In genomic region chr2:135492777-135493176, GRCm38 (mm10) we compare ENCODE assay signal across 21 mouse cellular contexts.
A peak's percentile ranks its signal among the peaks of the same experiment; 100 is the strongest.
DNase-seq lines count a peak whose midpoint lies in the region; ATAC-seq and TF ChIP-seq lines count a peak whose summit lies in the region.
"Had no signal": no experiment of that assay in that cellular context is flagged by ENCODE, and none has a peak within 500 bp of the region (broad histone marks: within the 10 kb centered on the region; RNA-seq: fewer than 3 reads in every experiment).

No protein-coding gene starts in this region.

- no peaks in the 10 kb centered on the region for H3K79me2 ChIP-seq in myocyte (ENCODE audit: control insufficient read depth, insufficient read depth)

- no peak overlapping the region for H3K27ac ChIP-seq in heart, embryonic 11.5 days (ENCODE audit: low read depth, low read length)
- H3K27ac ChIP-seq in heart, embryonic 15.5 days = 0 out of 2 replicates have a peak overlapping the region, but pooled peaks have one; percentile 22
- H3K27ac ChIP-seq in limb, embryonic 10.5 days = no peak overlapping the region
- H3K27ac ChIP-seq in liver, postnatal 0 days (ENCODE audit: low read depth) = no peak overlapping the region
- H3K27ac ChIP-seq: forebrain, embryonic 12.5 days; kidney, postnatal 0 days; layer of hippocampus, adult 2 months had no signal

- no peak for ATAC-seq in heart, embryonic 11.5 days (replicated peaks; ENCODE audit: insufficient number of reproducible peaks, low FRiP score, low TSS enrichment)
- no peak for ATAC-seq in heart, embryonic 15.5 days (replicated peaks; ENCODE audit: insufficient number of reproducible peaks, insufficient read depth, low FRiP score, low read depth)
- ATAC-seq in liver, postnatal 0 days = no peak
- ATAC-seq: midbrain, embryonic 16.5 days had no signal

- no peak for TF ChIP-seq EP300 in liver, postnatal 0 days (IDR thresholded peaks at IDR 0.05; ENCODE audit: low read depth)

- H3K4me3 ChIP-seq in heart, embryonic 11.5 days (ENCODE audit: low read depth, low read length) = no peak overlapping the region
- H3K4me3 ChIP-seq in heart, embryonic 15.5 days = no peak overlapping the region
- no peak overlapping the region for H3K4me3 ChIP-seq in myocyte
- H3K4me3 ChIP-seq in limb, embryonic 10.5 days = no peak overlapping the region
- no peak overlapping the region for H3K4me3 ChIP-seq in liver, postnatal 0 days (ENCODE audit: low read depth, low read length)
- H3K4me3 ChIP-seq: forebrain, embryonic 12.5 days; layer of hippocampus, adult 2 months; megakaryocyte, embryonic 14.5 days had no signal

- no peaks in the 10 kb centered on the region for H3K4me1 ChIP-seq in heart, embryonic 11.5 days (ENCODE audit: control insufficient read depth, insufficient read depth, low read length)
- H3K4me1 ChIP-seq in heart, embryonic 15.5 days (replicated peaks) = peaks cover 7% of the 10 kb centered on the region
- H3K4me1 ChIP-seq in limb, embryonic 10.5 days = no peaks in the 10 kb centered on the region
- H3K4me1 ChIP-seq in liver, postnatal 0 days (ENCODE audit: insufficient read depth) = no peaks in the 10 kb centered on the region
- H3K4me1 ChIP-seq: megakaryocyte, embryonic 14.5 days had no signal

- peak; percentile 57 to 71 for DNase-seq in heart, adult 18-20 months
- peak; percentile 12 for DNase-seq in adrenal gland, postnatal 25 days
- no peak for DNase-seq in limb, embryonic 10.5 days (ENCODE audit: low spot score)
- DNase-seq in liver, postnatal 0 days = no peak
- no peak for DNase-seq in cerebellum, adult 9-10 months
- DNase-seq: B cell, adult 2 months; cerebellum, adult 18-20 months; kidney, adult 18-20 months; left cerebral cortex, postnatal 4 days; lung, adult 18-20 months; right cerebral cortex, adult 18-20 months; spleen, adult 18-20 months; thymus, postnatal 25 days had no signal

- no peak overlapping the region for H3K4me2 ChIP-seq in heart, embryonic 11.5 days
- no peak overlapping the region for H3K4me2 ChIP-seq in heart, embryonic 15.5 days
- H3K4me2 ChIP-seq in myocyte (ENCODE audit: low read depth) = no peak overlapping the region
- H3K4me2 ChIP-seq in liver, postnatal 0 days (ENCODE audit: low read depth, low read length) = no peak overlapping the region
- H3K4me2 ChIP-seq: forebrain, embryonic 12.5 days had no signal

- no peak for TF ChIP-seq POLR2A in myocyte (IDR thresholded peaks at IDR 0.05; ENCODE audit: insufficient read length, low read depth)

- TF ChIP-seq CTCF in liver, postnatal 0 days (IDR thresholded peaks at IDR 0.05; ENCODE audit: low read depth) = no peak

- 61% methylated on average over 9 of the region's 9 CpGs for WGBS in heart, embryonic 11.5 days (ENCODE audit: insufficient replicate concordance)
- WGBS in heart, embryonic 15.5 days = 57% methylated on average over 9 of the region's 9 CpGs
- WGBS in limb, embryonic 10.5 days = 85% methylated on average over 9 of the region's 9 CpGs
- WGBS in liver, postnatal 0 days (ENCODE audit: insufficient replicate concordance) = 74% methylated on average over 9 of the region's 9 CpGs

- no peaks in the 10 kb centered on the region for H3K27me3 ChIP-seq in heart, embryonic 11.5 days (ENCODE audit: control insufficient read depth, insufficient read depth, low read length)
- H3K27me3 ChIP-seq in heart, embryonic 15.5 days = no peaks in the 10 kb centered on the region
- H3K27me3 ChIP-seq in myocyte (ENCODE audit: control insufficient read depth, insufficient read depth, insufficient read length) = no peaks in the 10 kb centered on the region
- H3K27me3 ChIP-seq in limb, embryonic 10.5 days (ENCODE audit: low read depth, poor library complexity, severe bottlenecking) = no peaks in the 10 kb centered on the region
- H3K27me3 ChIP-seq in liver, postnatal 0 days (ENCODE audit: insufficient read depth, low read length) = no peaks in the 10 kb centered on the region
- H3K27me3 ChIP-seq: megakaryocyte, embryonic 14.5 days had no signal

- no peaks in the 10 kb centered on the region for H3K36me3 ChIP-seq in heart, embryonic 11.5 days (ENCODE audit: control insufficient read depth, insufficient read depth, low read length)
- H3K36me3 ChIP-seq in heart, embryonic 15.5 days = no peaks in the 10 kb centered on the region
- H3K36me3 ChIP-seq in myocyte (ENCODE audit: control insufficient read depth, insufficient read depth) = no peaks in the 10 kb centered on the region
- H3K36me3 ChIP-seq in limb, embryonic 10.5 days = no peaks in the 10 kb centered on the region
- no peaks in the 10 kb centered on the region for H3K36me3 ChIP-seq in liver, postnatal 0 days (replicated peaks; ENCODE audit: insufficient read depth, low read length)
- H3K36me3 ChIP-seq: forebrain, embryonic 12.5 days had no signal

- no peak overlapping the region for H3ac ChIP-seq in myocyte (ENCODE audit: control insufficient read depth, insufficient read length)

- H3K9me3 ChIP-seq in heart, embryonic 11.5 days (replicated peaks; ENCODE audit: control insufficient read depth, low read length) = no peaks in the 10 kb centered on the region
- no peaks in the 10 kb centered on the region for H3K9me3 ChIP-seq in heart, embryonic 15.5 days (replicated peaks)
- H3K9me3 ChIP-seq in limb, embryonic 10.5 days (replicated peaks) = no peaks in the 10 kb centered on the region
- H3K9me3 ChIP-seq in liver, postnatal 0 days (ENCODE audit: low read length) = no peaks in the 10 kb centered on the region
- H3K9me3 ChIP-seq: forebrain, embryonic 12.5 days; megakaryocyte, embryonic 14.5 days had no signal

- no peak overlapping the region for H3K9ac ChIP-seq in heart, embryonic 11.5 days (ENCODE audit: low read depth, low read length)
- H3K9ac ChIP-seq in heart, embryonic 15.5 days = no peak overlapping the region
- H3K9ac ChIP-seq in liver, postnatal 0 days (replicated peaks) = no peak overlapping the region
- H3K9ac ChIP-seq: forebrain, embryonic 12.5 days had no signal

TF ChIP-seq in myocyte, 11 proteins besides CTCF, POLR2A, EP300 and RAD21:
- TF ChIP-seq USF1 (IDR thresholded peaks at IDR 0.05; ENCODE audit: low read depth) (peak; percentile 32), TCF12 (IDR thresholded peaks at IDR 0.05; ENCODE audit: insufficient read depth, poor library complexity, severe bottlenecking) (no peak), MYOD1 (IDR thresholded peaks at IDR 0.05; ENCODE audit: control insufficient read depth in 1 of 3, insufficient read length in 2 of 3, low read depth in 2 of 3) (peak in 1 of 3 experiments; percentile 22), E2F4 (IDR thresholded peaks at IDR 0.05; ENCODE audit: insufficient read depth) (no peak)

Comparison
In these comparisons a context has a peak if more than half of its experiments do, and no peak if none do; other contexts are left out.
1. DNase-seq: peak in heart, adult 18-20 months (2 of 2) and adrenal gland, postnatal 25 days (single experiment); none in limb, embryonic 10.5 days (single experiment), liver, postnatal 0 days (single experiment) and cerebellum, adult 9-10 months (single experiment).